Mouse (Mus musculus): ENCODE results near the gene Faf1.

DNA sequence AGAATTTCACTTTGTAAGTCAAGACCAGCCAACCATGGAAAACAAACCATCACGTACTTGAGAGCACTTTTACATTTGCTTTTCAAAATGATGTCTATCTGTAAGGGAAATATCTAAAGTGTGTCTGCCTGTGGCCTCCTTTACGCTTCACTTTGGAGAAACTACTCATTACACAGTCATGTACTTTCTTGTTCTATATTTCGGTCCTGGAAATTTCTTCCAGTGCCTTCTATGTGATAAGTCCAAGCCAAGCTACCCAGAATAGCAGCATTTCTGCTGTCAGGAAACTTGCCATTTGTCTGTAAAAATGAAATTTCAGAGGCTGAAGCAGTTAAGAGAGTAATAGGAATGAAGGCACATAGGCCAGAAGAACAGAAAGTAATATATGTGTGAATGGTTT lies 228.1 kb downstream of the Faf1 start:
- TF ChIP-seq CTCF (IDR thresholded peaks at IDR 0.05; ENCODE audit: borderline replicate concordance, insufficient read depth, low read length) (no peak), POLR2A (IDR thresholded peaks at IDR 0.05; ENCODE audit: low read depth, low read length) (no peak)

Data from embryonic fibroblast, embryonic 13.5 days (primary cell).